Mouse (Mus musculus) midbrain, embryonic 11.5 days (tissue): ENCODE results near the gene Slc7a11. TPM values are rescaled to one million over a fixed set of nuclear protein-coding genes. Genes with fewer than 3 reads are reported as not detected.

Source experiments
- ATAC-seq: fragments of 200-750 bp; cut with Nextera tagmentation; 2 replicates; pipeline ENCODE4 v1.8.0; 2017; ENCODE audit warnings: moderate TSS enrichment, moderate library complexity; ENCODE audit not compliant: low FRiP score
- DNase-seq: peaks from one replicate; pipeline ENCODE4 v3.0.0; 2015; ENCODE audit warnings: low spot score; ENCODE audit errors: missing footprints
- H3K27ac ChIP-seq: fragments of 300-500 bp; sonication (generic); 2 replicates; pipeline ENCODE4 v1.5.1; 2014; ENCODE audit warnings: low read depth, low read length
- H3K27me3 ChIP-seq: fragments of 300-500 bp; sonication (generic); 2 replicates; pipeline ENCODE4 v1.6.1; 2014; ENCODE audit warnings: mild to moderate bottlenecking, low read length, moderate library complexity, mixed read lengths; ENCODE audit not compliant: control insufficient read depth, insufficient read depth
- H3K36me3 ChIP-seq: fragments of 300-500 bp; sonication (generic); 2 replicates; pipeline ENCODE4 v1.6.1; 2014; ENCODE audit warnings: mild to moderate bottlenecking, low read length, moderate library complexity, mixed read lengths; ENCODE audit not compliant: control insufficient read depth, insufficient read depth
- H3K4me1 ChIP-seq: fragments of 300-500 bp; sonication (generic); 2 replicates; pipeline ENCODE4 v1.6.1; 2014; ENCODE audit warnings: low read length; ENCODE audit not compliant: control insufficient read depth, insufficient read depth
- H3K4me2 ChIP-seq: fragments of 300-500 bp; sonication (generic); 2 replicates; pipeline ENCODE4 v1.6.1; 2014; ENCODE audit warnings: mild to moderate bottlenecking, moderate library complexity
- H3K4me3 ChIP-seq: fragments of 300-500 bp; sonication (generic); 2 replicates; pipeline ENCODE4 v1.5.1; 2014; ENCODE audit warnings: low read depth, low read length
- H3K9ac ChIP-seq: fragments of 300-500 bp; sonication (generic); 2 replicates; pipeline ENCODE4 v1.6.1; 2014; ENCODE audit warnings: low read length
- H3K9me3 ChIP-seq: fragments of 300-500 bp; sonication (generic); 2 replicates; pipeline ENCODE4 v1.6.1; 2016; ENCODE audit warnings: low read length; ENCODE audit not compliant: control insufficient read depth
- WGBS: fragments of 180-500 bp; shearing (Covaris S2); extraction: QIAGEN DNeasy Blood & Tissue Kit; methylation state at CpG from one replicate; pipeline ENCODE4 v1.1.7; 2014; 5-methylcytosine and 5-hydroxymethylcytosine counted together
- polyA plus RNA-seq: library from polyadenylated mRNA; unstranded; fragments of >200 nt; fragmentation: Nextera tagmentation; extraction: Ambion mirVana; gene quantifications from 2 replicates; pipeline ENCODE4 v1.2.1, GENCODE M21; 2014

Gene Slc7a11
- polyA plus RNA-seq, 1 experiment from 2014 or later = 0.96 TPM

DNA sequence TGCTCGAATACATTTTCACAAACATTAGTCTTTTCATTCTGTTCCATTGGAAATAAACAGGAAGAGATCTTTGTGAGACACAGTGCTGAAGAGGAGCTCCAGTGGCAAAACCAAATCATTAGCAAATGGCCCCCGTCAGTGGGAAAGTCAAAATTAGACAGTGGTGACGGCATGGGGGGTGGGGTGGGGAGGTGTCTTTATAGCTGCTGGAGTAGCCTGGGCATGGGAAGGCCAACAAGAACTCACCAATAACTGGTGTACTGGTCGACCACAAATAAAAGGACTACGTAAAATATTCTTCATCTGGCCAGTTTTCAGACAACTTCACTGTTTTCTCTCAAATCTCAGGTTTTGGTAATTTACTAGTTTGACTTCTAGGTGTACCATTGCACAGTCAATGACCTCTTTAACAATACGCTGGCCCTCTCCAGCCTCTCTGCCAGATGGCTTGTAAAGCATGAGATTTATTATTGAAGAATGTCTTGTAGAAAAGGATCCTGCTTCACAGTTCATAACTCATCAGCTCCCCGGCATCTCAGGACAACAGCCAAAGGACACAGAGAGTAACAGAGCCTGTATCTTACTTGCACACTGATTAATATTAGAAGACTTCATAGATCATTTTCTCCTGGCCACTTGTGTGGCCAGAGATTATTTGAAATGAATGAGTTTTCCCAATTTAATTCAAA is 348.9 kb downstream of the Slc7a11 start:
- no peak for ATAC-seq
- no peak overlapping the region for H3K27ac ChIP-seq

DNA sequence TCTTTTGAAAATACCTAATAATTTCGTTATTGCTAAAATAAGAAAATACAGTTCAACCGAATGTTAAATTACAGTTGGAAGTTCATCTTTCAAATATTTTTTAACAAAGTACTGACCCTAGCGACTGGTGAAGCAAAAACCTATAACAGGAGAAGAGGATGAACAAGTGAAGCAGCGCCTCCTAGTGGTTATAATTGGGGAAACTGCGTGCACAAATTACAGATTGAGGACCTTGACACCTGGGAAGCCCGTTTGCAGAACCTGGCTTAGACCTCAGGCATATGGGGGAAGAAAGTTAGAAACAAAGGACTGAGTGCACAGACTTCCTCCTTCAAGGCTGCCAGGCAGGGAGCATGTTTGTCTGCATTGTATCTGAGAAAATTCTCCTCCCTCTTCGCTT is 366.4 kb downstream of the Slc7a11 start:
- Histone ChIP-seq H3K27ac (no peak overlapping the region), H3K4me3 (no peak overlapping the region), H3K4me1 (no peaks in the 10 kb centered on the region), H3K9ac (no peak overlapping the region), H3K27me3 (no peaks in the 10 kb centered on the region), H3K36me3 (no peaks in the 10 kb centered on the region), H3K4me2 (no peak overlapping the region), H3K9me3 (no peaks in the 10 kb centered on the region)
- WGBS = 20% methylated on average over 7 of the region's 7 CpGs
- peak; percentile 67; the same call in 1 of the 2 replicates for ATAC-seq
- DNase-seq = peak; percentile 97

More for the DNA sequence above, 348.9 kb downstream of the Slc7a11 start:
- 92% methylated on average over 7 of the region's 7 CpGs for WGBS
- peak; percentile 74 for DNase-seq
- H3K4me2 ChIP-seq = no peak overlapping the region
- H3K9ac ChIP-seq = no peak overlapping the region
- no peaks in the 10 kb centered on the region for H3K36me3 ChIP-seq
- H3K4me1 ChIP-seq = no peaks in the 10 kb centered on the region
- no peaks in the 10 kb centered on the region for H3K9me3 ChIP-seq
- H3K27me3 ChIP-seq = no peaks in the 10 kb centered on the region
- no peak overlapping the region for H3K4me3 ChIP-seq

DNA sequence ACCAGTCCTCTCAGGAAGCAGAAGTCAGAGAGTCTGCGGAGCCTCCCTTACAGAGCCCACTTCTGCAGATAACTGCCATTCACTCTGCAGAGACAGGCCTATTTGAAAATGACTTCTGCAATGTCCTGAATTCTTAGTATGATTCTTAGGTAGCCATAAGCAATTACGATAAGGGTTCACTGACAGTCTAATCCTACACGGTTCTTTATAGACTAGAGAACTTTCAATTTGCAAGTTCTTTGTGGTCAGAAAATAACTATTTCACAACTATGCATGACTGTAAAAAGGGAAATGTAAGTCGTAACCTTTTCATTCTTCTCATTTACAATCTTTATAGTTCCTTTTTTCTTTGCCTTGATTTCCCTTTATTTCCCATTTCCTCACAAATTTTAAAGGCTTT is 380.0 kb downstream of the Slc7a11 start:
- Histone ChIP-seq H3K27ac (no peak overlapping the region), H3K27me3 (no peaks in the 10 kb centered on the region), H3K9ac (no peak overlapping the region), H3K36me3 (no peaks in the 10 kb centered on the region), H3K4me2 (no peak overlapping the region), H3K4me3 (no peak overlapping the region), H3K9me3 (no peaks in the 10 kb centered on the region), H3K4me1 (no peaks in the 10 kb centered on the region)
- DNase-seq = no peak
- WGBS = 92% methylated on average over 4 of the region's 4 CpGs
- no peak for ATAC-seq

DNA sequence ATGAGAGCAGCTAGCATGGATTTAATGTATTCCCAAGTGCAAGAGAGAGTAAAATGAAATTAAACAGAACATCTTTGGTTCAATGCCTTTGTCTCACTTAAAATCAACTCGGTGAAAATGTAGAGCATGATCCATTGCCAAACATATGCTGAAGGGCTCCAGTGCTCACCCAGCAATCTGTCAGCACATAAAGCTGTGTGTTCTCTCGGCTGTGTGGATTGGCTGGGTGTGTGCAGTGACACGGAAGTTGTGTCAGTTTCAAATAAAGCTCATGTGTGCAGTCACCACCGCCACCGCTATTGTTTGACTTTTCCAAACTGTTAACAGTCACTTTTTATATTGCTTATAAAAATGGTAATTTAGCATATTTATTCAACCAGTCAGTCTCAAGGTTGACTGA is 398.7 kb downstream of the Slc7a11 start:
- Histone ChIP-seq H3K4me1 (no peaks in the 10 kb centered on the region), H3K9ac (no peak overlapping the region), H3K9me3 (no peaks in the 10 kb centered on the region), H3K36me3 (no peaks in the 10 kb centered on the region), H3K4me2 (no peak overlapping the region), H3K4me3 (no peak overlapping the region), H3K27me3 (no peaks in the 10 kb centered on the region), H3K27ac (no peak overlapping the region)
- ATAC-seq (no peak), DNase-seq (no peak)
- WGBS = 83% methylated on average over 5 of the region's 5 CpGs

DNA sequence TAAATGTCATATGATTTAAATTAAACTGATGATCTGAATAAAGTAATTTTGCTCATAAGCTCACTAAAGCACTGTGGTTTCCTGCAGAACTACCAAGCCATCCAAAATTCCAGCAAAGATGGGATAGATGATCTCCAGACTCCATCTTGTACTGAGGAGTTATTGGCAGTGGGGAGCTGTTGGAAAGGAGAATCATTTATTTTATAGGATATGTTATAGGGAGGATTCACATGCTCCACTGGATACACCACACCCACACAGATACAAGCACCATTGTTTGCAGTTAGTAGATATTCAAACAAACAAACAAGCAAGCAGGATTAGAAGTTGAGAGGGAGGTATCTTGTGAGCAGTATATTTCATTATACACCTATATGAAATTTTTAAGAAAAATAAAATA is 399.3 kb downstream of the Slc7a11 start:
- no peaks in the 10 kb centered on the region for H3K9me3 ChIP-seq
- no peak overlapping the region for H3K27ac ChIP-seq
- ATAC-seq = no peak
- H3K27me3 ChIP-seq = no peaks in the 10 kb centered on the region
- DNase-seq = no peak
- H3K4me1 ChIP-seq = no peaks in the 10 kb centered on the region
- no peaks in the 10 kb centered on the region for H3K36me3 ChIP-seq
- no peak overlapping the region for H3K4me3 ChIP-seq
- H3K4me2 ChIP-seq = no peak overlapping the region
- no peak overlapping the region for H3K9ac ChIP-seq

DNA sequence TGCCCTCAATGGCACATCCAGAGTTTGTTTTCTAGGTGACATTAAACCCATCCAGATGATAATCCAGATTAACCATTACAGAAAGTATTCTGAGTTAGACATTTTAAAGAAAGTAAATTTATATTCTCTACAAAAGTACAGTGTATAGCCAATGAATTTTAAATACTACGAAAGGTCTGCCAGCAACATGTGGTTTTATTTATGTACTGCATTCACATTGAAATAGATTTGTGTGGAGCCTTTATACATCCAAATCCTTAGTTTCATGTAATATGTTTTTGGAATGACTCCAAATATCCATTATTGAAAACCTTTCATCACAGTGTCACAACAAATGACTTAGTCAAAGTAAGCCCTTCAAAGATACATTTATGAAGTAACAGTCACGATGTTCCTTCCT is 402.3 kb downstream of the Slc7a11 start:
- H3K4me3 ChIP-seq = no peak overlapping the region
- H3K9ac ChIP-seq = no peak overlapping the region
- no peak overlapping the region for H3K4me2 ChIP-seq
- DNase-seq (no peak), ATAC-seq (no peak)
- H3K27ac ChIP-seq = no peak overlapping the region
- WGBS = 90% methylated on average over 2 of the region's 2 CpGs
- no peaks in the 10 kb centered on the region for H3K27me3 ChIP-seq
- H3K9me3 ChIP-seq = no peaks in the 10 kb centered on the region
- H3K36me3 ChIP-seq = no peaks in the 10 kb centered on the region
- H3K4me1 ChIP-seq = no peaks in the 10 kb centered on the region

DNA sequence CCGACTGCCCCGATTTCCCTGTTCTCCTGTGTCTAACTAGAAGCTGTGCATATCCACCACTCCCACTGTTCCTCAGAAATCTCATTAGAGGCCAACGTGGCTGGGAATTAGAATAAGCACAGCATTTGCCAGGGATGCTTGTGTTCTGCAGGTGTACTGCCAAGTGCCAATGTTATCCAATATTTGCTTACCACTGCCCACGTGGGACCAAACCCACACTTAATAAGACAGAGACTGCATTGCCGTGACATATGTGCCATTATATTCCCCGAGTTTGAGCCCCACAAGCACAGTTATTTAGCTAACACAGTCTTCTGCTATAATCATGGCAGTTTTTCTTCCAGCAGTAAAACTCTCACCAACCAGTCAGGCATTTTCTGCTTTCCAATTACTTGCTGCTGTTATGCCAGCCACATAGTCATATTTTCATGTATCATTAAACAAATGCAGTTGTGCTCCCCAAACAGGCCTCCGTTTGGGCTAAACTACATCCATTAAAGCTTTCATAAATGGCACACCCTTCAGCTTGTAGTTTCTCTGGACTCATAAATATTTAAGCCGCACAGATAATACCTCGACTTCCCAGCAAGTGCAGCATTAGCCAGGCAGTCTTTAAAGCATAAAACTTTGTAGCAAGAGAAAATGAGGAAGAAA is 407.4 kb downstream of the Slc7a11 start:
- no peaks in the 10 kb centered on the region for H3K9me3 ChIP-seq
- ATAC-seq (no peak), DNase-seq (no peak)
- no peaks in the 10 kb centered on the region for H3K4me1 ChIP-seq
- no peak overlapping the region for H3K4me2 ChIP-seq
- no peak overlapping the region for H3K9ac ChIP-seq
- no peaks in the 10 kb centered on the region for H3K27me3 ChIP-seq
- no peak overlapping the region for H3K4me3 ChIP-seq
- no peaks in the 10 kb centered on the region for H3K36me3 ChIP-seq
- WGBS = 78% methylated on average over 9 of the region's 9 CpGs
- no peak overlapping the region for H3K27ac ChIP-seq

DNA sequence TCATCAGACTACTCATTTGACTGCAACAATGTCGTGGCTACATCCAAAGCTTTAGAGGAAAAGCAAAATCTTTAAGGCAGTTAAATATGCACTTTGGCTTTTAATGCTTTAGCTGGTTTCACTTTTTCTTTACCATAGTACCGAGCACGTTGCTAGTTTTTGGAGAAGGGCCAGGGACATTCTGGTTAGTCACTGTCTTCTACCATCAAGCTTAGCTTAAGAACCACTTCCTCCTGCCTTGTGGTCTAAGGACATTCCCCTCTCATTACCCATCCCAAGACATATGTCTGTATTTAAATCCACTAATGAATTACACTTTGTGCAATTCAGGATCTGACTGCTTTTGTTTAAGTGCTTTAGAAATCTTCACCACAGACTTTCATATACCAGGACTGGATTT is 410.1 kb downstream of the Slc7a11 start:
- Histone ChIP-seq H3K4me3 (no peak overlapping the region), H3K4me2 (no peak overlapping the region), H3K36me3 (no peaks in the 10 kb centered on the region), H3K27me3 (no peaks in the 10 kb centered on the region), H3K27ac (no peak overlapping the region), H3K9me3 (no peaks in the 10 kb centered on the region), H3K9ac (no peak overlapping the region), H3K4me1 (no peaks in the 10 kb centered on the region)
- DNase-seq (no peak), ATAC-seq (no peak)
- 95% methylated on average over 3 of the region's 3 CpGs for WGBS

DNA sequence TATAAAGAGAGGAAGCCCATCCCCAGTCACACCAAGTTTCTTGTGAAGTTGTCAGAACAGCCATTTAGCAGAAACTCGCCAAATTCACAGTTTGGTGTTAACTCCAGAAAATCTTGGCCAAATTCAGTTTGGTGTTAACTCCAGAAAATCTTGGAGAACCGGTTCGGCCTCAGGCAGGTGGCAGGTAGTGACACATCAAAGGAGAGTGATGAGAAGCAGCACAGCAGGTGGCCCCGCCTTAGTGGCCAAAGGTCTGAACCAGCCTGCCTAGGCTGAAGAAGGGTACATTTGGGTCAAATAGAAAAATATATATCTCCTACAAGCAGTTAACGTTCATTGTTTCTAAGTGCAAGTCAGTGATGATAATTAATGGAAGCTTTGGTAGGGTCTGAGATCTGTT is 417.4 kb downstream of the Slc7a11 start:
- Histone ChIP-seq H3K4me3 (no peak overlapping the region), H3K9ac (no peak overlapping the region), H3K9me3 (no peaks in the 10 kb centered on the region), H3K36me3 (no peaks in the 10 kb centered on the region), H3K4me1 (no peaks in the 10 kb centered on the region), H3K27me3 (no peaks in the 10 kb centered on the region), H3K4me2 (no peak overlapping the region), H3K27ac (no peak overlapping the region)
- ATAC-seq (no peak), DNase-seq (no peak)
- WGBS = 64% methylated on average over 5 of the region's 5 CpGs
